16 mouse cellular contexts compared by ENCODE assay signal in genomic region chr12:82524987-82525386, GRCm38 (mm10).
"Had no signal": no experiment of that assay in that cellular context is flagged by ENCODE, and none has a peak within 500 bp of the region (broad histone marks: within the 10 kb centered on the region; RNA-seq: fewer than 3 reads in every experiment).

No protein-coding gene starts in this region.

- DNase-seq: gastrocnemius, adult 2 months; gastrocnemius, postnatal 10 days; gastrocnemius, postnatal 25 days; heart, adult 18-20 months; heart, postnatal 10 days; heart, postnatal 4 days; kidney, adult 18-20 months; kidney, adult 8-10 months; kidney, postnatal 10 days; kidney, postnatal 25 days; kidney, postnatal 4 days; liver had no signal

- ATAC-seq: hindbrain, embryonic 16.5 days; inflammation-experienced regulatory T-cells, adult 6 months; intestine, embryonic 15.5 days; intestine, postnatal 0 days had no signal
